Mouse (Mus musculus) liver, embryonic 14.5 days (tissue): Measurements from ENCODE around the gene Rtn3. TPM values are rescaled to one million over a fixed set of nuclear protein-coding genes. Genes with fewer than 3 reads are reported as not detected.

Experiments
- ATAC-seq: fragments of 200-750 bp; cut with Nextera tagmentation; 2 replicates; pipeline ENCODE4 v1.8.0; 2017; ENCODE audit warnings: moderate number of reproducible peaks, mild to moderate bottlenecking, moderate library complexity; ENCODE audit not compliant: insufficient read depth
- DNase-seq, 3 experiments: peaks; one replicate each; pipeline ENCODE4 v3.0.0-alpha.2; 2012 to 2013; ENCODE audit warnings: low read depth in 3 of 3, low spot score in 3 of 3
- H3K27ac ChIP-seq: fragments of 300-500 bp; sonication (generic); 2 replicates; pipeline ENCODE4 v1.5.1; 2014; ENCODE audit warnings: moderate library complexity, mild to moderate bottlenecking, control low read depth, inconsistent platforms
- H3K27me3 ChIP-seq: fragments of 300-500 bp; sonication (generic); 2 replicates; pipeline ENCODE4 v1.6.1; 2014; ENCODE audit warnings: mild to moderate bottlenecking, low read length, moderate library complexity; ENCODE audit not compliant: control insufficient read depth, insufficient read depth
- H3K36me3 ChIP-seq: fragments of 300-500 bp; sonication (generic); replicated peaks from 2 replicates; pipeline ENCODE4 v1.6.1; 2014; ENCODE audit warnings: low read depth; ENCODE audit not compliant: control insufficient read depth, insufficient read depth
- H3K4me1 ChIP-seq, 2 experiments: fragments of 200-500 bp in 1 of 2; fragments of 300-500 bp in 1 of 2; sonication (generic) in 1 of 2; replicated peaks; 2 replicates each; pipeline ENCODE4 v1.6.1; 2012 to 2014; ENCODE audit warnings: antibody characterized with exemption in 1 of 2, inconsistent platforms in 1 of 2, low read length in 1 of 2; ENCODE audit not compliant: control insufficient read depth in 2 of 2, insufficient read depth in 2 of 2
- H3K4me2 ChIP-seq: fragments of 300-500 bp; sonication (generic); 2 replicates; pipeline ENCODE4 v1.6.1; 2014; ENCODE audit warnings: low read depth, mild to moderate bottlenecking, control low read depth, moderate library complexity
- H3K4me3 ChIP-seq, 2 experiments: fragments of 200-500 bp in 1 of 2; fragments of 300-500 bp in 1 of 2; sonication (generic) in 1 of 2; 2 replicates each; pipeline ENCODE4 v1.5.1; 2012 to 2014; ENCODE audit warnings: low read depth in 2 of 2, low read length in 2 of 2, mild to moderate bottlenecking in 2 of 2, control low read depth in 1 of 2, inconsistent platforms in 1 of 2, moderate library complexity in 1 of 2; ENCODE audit not compliant: insufficient read depth in 1 of 2
- H3K9ac ChIP-seq: fragments of 300-500 bp; sonication (generic); replicated peaks from 2 replicates; pipeline ENCODE4 v1.6.1; 2014; ENCODE audit warnings: mild to moderate bottlenecking, control low read depth, moderate library complexity
- H3K9me3 ChIP-seq: fragments of 300-500 bp; sonication (generic); 2 replicates; pipeline ENCODE4 v1.6.1; 2016; ENCODE audit warnings: low read length, mixed read lengths; ENCODE audit not compliant: control insufficient read depth
- CTCF ChIP-seq: IDR thresholded peaks from 2 replicates; pipeline ENCODE4 v1.5.1; 2016; ENCODE audit warnings: antibody characterized with exemption, low read depth, control low read depth
- EP300 ChIP-seq: IDR thresholded peaks from 2 replicates; pipeline ENCODE4 v1.6.1; 2016; ENCODE audit warnings: antibody characterized with exemption, low read depth
- whole genome bisulfite sequencing: fragments of 180-500 bp; shearing (Covaris S2); extraction: QIAGEN DNeasy Blood & Tissue Kit; methylation state at CpG from one replicate; pipeline ENCODE4 v1.1.7; 2014; ENCODE audit not compliant: insufficient replicate concordance; 5-methylcytosine and 5-hydroxymethylcytosine counted together
- polyA plus RNA-seq, 2 experiments: library from polyadenylated mRNA; depleted of rRNA in 1 of 2; stranded (reverse) in 1 of 2; unstranded in 1 of 2; fragments of >200 nt; fragmentation: Nextera tagmentation in 1 of 2; extraction: Ambion mirVana in 1 of 2; gene quantifications; 2 replicates each; pipeline versions ENCODE4 v1.2.1 to v1.2.3; 2012 to 2014

Rtn3 gene
- polyA plus RNA-seq, 2 experiments, result 45.1 to 52.5 TPM

- Histone ChIP-seq H3K4me1 (no peaks in the 10 kb centered on the region), H3K9ac (no peak overlapping the region), H3K27me3 (no peaks in the 10 kb centered on the region), H3K4me3 (no peak overlapping the region), H3K27ac (no peak overlapping the region), H3K4me2 (no peak overlapping the region), H3K9me3 (no peaks in the 10 kb centered on the region), H3K36me3 (peaks cover 25% of the 10 kb centered on the region)
- no peak for TF ChIP-seq EP300
- TF ChIP-seq CTCF, result peak; percentile 31; the same call in 1 of the 2 replicates
- no peak for DNase-seq
- WGBS, result 71% methylated on average over 1 of the region's 1 CpGs
- ATAC-seq, result no peak
Observed at GRCm38 (mm10) chr19:7523292-7523691, 40.2 kb upstream of the Rtn3 start.

- no peak overlapping the region for H3K4me2 ChIP-seq
- H3K9ac ChIP-seq, result no peak overlapping the region
- ATAC-seq (no peak), DNase-seq (no peak)
- no peaks in the 10 kb centered on the region for H3K4me1 ChIP-seq
- no peak overlapping the region for H3K4me3 ChIP-seq
- H3K9me3 ChIP-seq, result no peaks in the 10 kb centered on the region
- TF ChIP-seq EP300 (no peak), CTCF (no peak)
- H3K36me3 ChIP-seq, result peaks cover 25% of the 10 kb centered on the region
- WGBS, result 87% methylated on average over 2 of the region's 2 CpGs
- no peak overlapping the region for H3K27ac ChIP-seq
- H3K27me3 ChIP-seq, result no peaks in the 10 kb centered on the region
Observed at GRCm38 (mm10) chr19:7522856-7523255, 39.8 kb upstream of the Rtn3 start.

GRCm38 (mm10) chr19:7521619-7522018 lies 38.5 kb upstream of the Rtn3 start:
- no peak overlapping the region for H3K9ac ChIP-seq
- no peak overlapping the region for H3K27ac ChIP-seq
- DNase-seq, result no peak
- no peaks in the 10 kb centered on the region for H3K27me3 ChIP-seq
- H3K36me3 ChIP-seq, result peaks cover 22% of the 10 kb centered on the region
- TF ChIP-seq EP300 (no peak), CTCF (no peak)
- WGBS, result 83% methylated on average over 3 of the region's 3 CpGs
- H3K4me2 ChIP-seq, result no peak overlapping the region
- H3K4me3 ChIP-seq, result no peak overlapping the region
- ATAC-seq, result no peak
- no peaks in the 10 kb centered on the region for H3K9me3 ChIP-seq
- H3K4me1 ChIP-seq, result no peaks in the 10 kb centered on the region

- Histone ChIP-seq H3K27ac (no peak overlapping the region), H3K9me3 (no peaks in the 10 kb centered on the region), H3K36me3 (no peaks in the 10 kb centered on the region; the same call in none of the 2 replicates), H3K27me3 (no peaks in the 10 kb centered on the region), H3K4me3 (no peak overlapping the region), H3K4me2 (no peak overlapping the region), H3K4me1 (peaks cover 2 to 5% of the 10 kb centered on the region in 2 experiments; a peak in 3 of 4 replicates), H3K9ac (no peak overlapping the region)
- ATAC-seq (no peak), DNase-seq (no peak)
- TF ChIP-seq EP300, result no peak
- TF ChIP-seq CTCF, result no peak
- 32% methylated on average over 1 of the region's 1 CpGs for WGBS
Observed at GRCm38 (mm10) chr19:7516437-7516836, 33.4 kb upstream of the Rtn3 start.

- Histone ChIP-seq H3K27me3 (no peaks in the 10 kb centered on the region), H3K27ac (no peak overlapping the region), H3K9me3 (no peaks in the 10 kb centered on the region), H3K9ac (no peak overlapping the region), H3K4me1 (peaks cover 3 to 6% of the 10 kb centered on the region in 2 experiments; a peak in 3 of 4 replicates), H3K4me3 (no peak overlapping the region), H3K36me3 (peaks cover 8% of the 10 kb centered on the region), H3K4me2 (no peak overlapping the region)
- TF ChIP-seq CTCF (peak; percentile 34; the same call in 1 of the 2 replicates), EP300 (no peak)
- 76% methylated on average over 4 of the region's 4 CpGs for WGBS
- DNase-seq (no peak), ATAC-seq (no peak)
Observed at GRCm38 (mm10) chr19:7508026-7508425, 24.9 kb upstream of the Rtn3 start.
